Mouse (Mus musculus): ENCODE data around the gene Rasgrp2.

Rasgrp2 gene

DNA sequence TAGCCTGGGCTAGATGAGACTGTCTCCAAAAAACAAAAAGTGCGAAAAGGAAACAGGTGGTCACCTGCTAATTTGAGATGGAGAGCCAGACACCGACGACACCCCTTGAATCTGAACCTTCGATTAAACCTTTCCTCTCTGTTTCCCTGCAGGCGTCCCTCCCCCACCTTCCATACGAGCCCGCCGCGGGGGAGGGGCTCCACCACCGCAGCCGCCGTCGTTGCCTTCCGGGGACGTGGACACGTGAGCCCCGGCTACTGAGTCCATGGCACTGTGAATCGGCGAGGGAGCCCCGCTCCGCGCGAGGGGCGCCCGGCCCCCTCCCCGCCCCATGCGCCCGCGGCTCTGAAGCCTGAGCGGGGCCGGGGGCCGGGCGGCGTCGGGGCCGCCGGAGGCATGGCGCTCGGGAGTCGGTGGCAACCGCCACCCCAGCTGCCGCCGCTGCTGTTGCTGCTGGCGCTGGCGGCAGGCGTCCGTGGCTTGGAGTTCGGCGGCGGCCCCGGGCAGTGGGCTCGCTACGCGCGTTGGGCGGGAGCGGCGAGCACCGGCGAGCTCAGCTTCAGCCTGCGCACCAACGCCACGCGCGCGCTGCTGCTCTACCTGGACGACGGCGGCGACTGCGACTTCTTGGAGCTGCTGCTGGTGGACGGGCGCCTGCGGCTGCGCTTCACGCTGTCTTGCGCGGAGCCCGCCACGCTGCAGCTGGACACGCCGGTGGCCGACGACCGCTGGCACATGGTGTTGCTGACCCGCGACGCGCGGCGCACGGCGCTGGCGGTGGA lies 28.7 kb downstream of the Rasgrp2 start:
- peak; percentile 40 for DNase-seq (ENCODE audit: low spot score)

DNA sequence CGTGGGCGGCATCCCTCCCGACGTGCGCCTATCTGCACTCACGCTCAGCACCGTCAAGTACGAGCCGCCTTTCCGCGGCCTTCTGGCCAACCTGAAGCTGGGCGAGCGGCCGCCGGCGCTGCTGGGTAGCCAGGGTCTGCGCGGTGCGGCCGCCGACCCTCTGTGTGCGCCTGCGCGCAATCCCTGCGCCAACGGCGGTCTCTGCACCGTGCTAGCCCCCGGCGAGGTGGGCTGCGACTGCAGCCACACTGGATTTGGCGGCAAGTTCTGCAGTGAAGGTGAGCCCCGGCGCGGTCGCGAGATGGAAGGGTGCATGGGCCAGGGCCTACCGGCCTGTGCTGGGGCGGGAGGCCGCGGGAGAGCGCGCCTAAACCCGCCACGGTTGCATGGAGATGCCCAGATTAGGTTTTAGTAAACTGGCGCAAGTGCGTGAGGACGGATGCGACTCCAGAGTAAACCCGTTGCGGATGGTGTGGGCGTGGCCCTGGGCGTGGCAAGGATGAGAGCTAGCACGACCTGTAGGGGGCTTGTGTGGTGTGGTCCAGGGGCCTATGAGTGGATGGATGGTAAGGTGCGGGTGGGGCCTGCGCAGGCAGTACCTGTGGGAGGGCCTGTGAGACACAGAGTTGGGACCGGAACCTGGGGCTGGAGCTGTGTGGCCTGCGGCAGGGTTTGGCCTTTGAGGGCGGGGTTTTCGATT lies 29.5 kb downstream of the Rasgrp2 start:
- DNase-seq (ENCODE audit: low spot score), result no peak

DNA sequence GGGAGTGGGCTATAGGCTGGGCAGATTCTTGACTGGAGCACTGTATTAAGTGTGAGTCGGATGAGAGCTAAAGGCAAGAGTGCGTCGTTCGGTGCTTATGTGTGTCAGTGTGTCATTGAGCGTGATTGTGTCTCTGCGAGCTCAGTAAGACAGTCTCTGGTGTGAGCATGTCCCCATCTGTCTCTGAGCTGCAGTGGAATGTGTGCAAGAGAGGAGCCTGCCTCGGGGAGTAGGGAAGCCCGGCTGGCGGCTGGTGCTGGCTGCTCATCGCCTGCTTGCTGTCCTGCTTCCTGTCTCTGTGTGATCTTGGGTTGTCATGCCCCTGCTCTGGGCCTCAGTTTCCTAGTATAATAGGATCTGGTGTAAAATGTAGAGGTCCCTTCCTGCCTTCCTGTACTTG lies 43.9 kb downstream of the Rasgrp2 start:
- DNase-seq (ENCODE audit: low spot score), result no peak

DNA sequence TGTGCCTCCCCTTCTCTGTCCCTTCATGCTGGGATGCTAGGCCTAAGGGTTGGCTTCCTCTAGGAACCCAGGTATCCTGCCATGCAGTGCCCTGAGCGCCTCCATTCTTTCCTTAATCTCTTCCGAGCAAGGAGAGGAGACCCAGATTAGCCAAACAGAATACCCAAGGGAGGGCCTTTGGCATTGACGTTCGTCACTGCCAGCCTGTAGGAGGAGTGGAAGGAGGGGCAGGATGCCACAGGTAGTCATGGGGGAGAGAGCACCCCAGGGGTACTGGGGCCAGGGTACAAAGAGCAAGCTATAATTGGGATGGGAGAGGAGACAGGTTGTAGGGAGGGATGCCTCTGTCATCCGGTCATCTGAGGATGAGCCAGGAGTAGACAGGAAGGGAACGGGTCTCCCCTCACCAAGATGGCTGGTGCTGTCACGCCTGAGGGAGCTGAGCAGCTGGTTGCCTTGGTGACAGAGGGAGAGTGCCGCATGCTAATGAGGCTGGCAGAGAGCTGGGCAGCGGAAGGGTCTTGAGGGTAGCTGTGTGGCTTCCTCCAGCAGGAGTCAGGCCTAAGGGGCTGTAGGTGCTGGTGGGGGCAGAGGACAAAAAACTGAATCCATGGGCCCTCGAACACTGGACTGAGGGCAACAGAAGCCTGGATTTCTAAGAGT lies 46.8 kb downstream of the Rasgrp2 start:
- DNase-seq (ENCODE audit: low spot score), result no peak

DNA sequence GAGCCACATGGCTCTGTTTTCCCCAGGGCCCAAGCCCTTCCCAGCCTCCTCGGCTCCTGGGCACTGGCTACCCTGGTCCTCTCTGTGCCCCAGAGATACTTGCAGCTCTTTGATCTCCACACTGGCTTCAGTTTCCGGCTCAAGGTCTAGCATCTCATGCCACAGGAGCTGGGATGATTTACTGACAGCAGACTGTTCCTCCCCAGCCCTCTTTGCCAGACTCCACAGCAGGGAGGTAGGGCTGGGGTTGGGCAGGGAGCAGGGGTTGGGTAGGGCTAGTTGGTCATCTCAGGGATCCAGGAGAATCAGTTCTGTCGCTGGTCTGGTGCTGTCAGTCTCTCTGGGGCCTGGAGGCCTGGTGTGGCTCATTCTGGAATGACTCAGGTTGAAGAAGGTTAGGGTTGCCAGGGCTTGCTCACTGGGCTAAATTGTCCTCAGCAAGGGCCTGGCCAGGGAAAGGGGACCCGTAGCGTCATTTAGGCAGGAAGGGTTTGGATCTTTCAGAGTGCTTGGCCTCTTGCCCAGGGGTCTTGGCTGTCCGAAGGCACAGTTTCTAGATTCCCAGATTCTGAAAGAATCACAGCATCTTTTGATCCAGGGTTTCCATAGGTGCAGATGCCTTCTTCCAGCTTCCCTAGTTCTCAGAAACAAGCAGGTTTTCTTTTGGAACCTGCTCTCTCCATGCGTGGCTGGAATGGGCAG lies 47.7 kb downstream of the Rasgrp2 start:
- no peak for DNase-seq (ENCODE audit: low spot score)

DNA sequence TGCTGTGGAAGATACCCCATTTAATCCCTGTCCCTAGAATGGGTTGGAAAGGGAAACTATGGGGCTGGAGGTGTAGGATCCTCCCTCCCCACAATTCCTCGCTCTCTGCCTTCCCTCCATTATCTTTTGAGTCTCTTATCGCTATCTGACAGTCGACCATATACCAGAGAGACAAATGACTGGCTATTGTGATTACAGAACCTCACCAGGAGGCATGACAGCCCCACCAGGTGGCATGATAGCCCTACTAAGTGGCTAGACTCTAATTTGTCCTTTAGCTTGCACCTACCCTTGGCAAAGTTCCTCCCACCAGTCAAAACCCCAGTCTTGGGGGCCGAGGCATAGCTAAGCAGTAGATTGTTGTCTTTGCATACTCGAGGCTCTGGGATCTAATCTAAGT lies 49.6 kb downstream of the Rasgrp2 start:
- DNase-seq (ENCODE audit: low spot score), result no peak

DNA sequence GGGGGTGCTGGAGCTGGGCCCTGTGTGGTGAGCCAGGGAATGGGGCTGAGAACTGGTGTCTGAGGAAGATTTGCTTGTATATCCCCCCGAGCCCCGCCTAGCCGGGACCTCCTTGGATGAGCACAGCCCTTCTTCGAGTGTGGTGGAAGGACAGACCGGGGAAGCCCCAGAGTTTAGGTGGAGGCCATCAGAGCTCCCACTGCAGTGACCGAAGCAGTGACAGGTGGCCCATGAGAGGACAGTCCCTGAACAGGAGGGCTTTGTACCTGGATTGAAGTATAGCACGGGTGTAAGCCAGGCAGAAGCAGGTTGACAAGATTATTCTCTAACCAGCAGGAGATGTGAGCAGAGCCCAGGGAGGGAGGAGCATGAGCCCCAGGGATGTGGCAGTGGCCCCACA lies 50.7 kb downstream of the Rasgrp2 start:
- DNase-seq (ENCODE audit: low spot score), result no peak

DNA sequence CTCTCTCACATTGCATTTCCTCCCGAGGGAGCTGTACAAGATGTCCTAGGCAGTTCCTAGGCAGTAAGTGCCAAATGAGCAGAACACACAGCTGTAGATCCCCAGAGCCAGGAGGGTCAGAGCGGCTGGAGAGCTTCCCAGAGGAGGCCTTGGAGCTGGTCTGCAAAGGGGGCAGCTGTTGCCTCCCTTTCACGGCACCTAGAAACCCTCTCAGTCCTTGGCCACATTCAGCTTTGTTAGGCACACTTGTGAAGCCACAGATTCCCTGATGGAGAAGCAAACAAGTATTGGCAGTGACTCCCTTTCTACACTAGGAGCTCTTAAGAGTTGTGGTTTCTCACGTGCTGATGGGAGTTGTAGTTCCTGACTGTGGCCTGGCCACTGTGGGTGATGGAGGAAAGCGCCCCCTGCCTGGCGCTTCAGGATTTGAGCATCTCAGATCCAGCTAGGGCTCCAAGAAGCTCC lies 52.9 kb downstream of the Rasgrp2 start:
- peak; percentile 59 for DNase-seq (ENCODE audit: low spot score)

DNA sequence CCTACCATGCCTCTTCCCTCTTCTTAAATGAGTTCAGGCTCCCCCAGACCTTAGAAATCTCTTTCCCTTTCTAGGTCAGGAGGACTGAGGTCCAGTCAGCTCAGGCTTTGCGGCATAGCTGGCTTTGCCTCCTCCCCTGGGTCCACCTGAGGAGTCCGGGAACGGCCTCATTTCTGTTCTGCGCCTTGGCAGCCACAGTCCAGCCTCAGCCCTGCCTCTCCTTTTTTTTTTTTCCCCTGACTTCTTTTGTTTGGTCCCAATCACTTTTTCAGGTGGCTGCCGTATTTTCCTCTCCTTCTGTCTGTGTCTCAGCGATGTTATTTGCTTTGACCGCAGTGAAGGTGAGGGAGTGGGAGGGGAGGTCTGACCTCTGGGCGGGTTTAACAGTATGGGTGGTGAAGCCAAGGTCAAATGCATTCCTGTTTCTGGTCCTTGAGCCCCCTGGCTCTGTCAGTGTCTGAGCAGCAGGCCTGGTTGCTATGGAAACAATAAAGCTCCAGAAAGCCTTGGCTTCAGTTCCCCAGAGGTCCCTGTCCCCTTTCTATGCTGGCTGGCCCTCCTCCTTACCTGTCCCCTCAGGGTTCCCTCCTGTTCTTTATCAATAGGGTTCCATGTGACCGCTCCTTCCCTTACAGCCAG lies 53.7 kb downstream of the Rasgrp2 start:
- no peak for DNase-seq (ENCODE audit: low spot score)

DNA sequence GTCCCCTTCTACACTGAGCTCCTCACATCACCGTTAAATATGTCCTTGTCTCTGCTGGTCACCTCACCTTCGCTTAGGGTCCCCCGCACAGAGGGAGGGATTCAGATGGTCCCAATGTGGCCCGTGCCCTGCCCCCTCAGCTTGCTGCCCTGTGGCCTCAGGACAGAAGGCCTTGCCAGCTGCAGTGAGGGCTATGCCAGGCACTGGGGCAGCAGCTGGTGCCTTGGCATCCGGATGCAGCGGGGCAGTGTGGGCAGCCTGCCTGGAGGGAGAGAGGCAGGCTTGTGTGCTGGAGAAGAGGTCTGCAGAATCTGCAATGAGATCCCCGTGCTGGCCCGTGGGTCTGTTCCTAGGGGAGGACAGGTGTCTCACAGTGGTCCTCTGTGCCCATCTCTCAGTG lies 54.2 kb downstream of the Rasgrp2 start:
- no peak for DNase-seq (ENCODE audit: low spot score)

DNA sequence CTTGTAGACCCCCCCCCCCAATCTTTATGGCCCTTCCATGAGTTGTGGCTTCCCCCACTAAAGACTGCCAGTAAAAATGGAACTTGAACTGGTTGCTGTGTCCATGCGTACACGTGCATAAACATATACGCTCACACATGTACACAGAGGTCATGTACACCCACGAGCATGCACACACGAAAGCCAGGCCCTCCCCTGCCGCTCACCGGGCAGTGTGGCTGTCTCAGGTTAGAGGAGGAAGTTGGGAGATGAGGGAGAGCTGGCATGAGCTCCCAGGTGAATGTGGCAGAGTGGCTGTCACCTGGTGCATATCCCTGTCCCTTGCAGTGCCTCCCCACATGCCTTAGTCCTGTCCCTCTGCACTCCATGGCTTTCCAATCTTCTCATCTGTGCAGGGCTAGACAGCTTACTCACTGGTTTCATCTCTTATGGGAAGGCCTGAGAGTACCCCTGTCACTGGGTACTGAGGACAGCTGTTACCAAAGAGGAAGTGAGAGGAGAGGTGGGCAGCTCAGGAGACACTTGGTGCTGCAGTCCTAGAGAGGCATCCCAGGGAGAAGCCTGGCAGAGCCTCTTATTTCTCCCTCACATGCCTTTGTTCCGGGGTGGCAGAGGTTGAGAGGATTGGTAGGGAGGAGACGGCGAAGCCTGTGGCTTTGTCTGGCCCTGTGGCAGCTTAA lies 55.0 kb downstream of the Rasgrp2 start:
- DNase-seq (ENCODE audit: low spot score), result no peak

DNA sequence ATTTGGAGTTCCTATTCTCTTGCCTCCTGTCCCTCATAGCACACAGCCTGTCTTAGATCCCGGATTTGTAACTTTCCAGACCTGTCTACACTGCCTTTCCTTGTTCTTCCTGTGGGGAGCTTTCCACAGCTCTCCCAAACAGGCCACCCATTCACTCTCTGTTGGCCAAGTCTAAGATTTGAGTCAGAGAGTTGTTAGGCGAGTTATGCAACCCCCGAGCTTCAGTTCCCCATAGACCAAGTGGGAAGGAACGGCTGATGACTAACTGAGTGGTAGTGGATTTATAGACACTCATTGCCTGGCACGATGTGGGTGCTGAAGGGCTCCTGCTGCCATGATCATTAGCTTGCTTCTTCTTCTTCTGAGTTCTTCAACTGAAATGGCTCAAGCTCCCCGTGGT lies 60.4 kb downstream of the Rasgrp2 start:
- DNase-seq (ENCODE audit: low spot score), result no peak

DNA sequence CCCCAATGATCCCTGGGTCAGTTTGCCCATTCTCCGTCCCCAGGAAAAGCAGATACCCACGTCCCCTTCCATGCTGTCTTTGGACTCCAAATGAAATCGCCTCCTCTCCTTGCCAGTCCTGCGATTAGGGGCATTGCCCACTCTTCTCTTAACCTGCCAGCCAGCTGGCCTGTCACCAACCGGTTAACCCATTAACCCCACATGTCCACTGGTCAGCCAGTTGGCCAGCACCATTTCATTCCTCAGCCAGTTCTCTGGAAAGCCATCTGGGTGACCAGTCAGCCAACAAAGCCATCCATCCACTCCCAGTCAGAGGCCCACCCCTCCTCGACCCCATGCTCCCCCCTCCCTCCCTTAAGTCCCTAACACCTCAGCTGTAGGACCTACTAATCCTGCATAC lies 63.7 kb downstream of the Rasgrp2 start:
- DNase-seq (ENCODE audit: low spot score), result no peak

DNA sequence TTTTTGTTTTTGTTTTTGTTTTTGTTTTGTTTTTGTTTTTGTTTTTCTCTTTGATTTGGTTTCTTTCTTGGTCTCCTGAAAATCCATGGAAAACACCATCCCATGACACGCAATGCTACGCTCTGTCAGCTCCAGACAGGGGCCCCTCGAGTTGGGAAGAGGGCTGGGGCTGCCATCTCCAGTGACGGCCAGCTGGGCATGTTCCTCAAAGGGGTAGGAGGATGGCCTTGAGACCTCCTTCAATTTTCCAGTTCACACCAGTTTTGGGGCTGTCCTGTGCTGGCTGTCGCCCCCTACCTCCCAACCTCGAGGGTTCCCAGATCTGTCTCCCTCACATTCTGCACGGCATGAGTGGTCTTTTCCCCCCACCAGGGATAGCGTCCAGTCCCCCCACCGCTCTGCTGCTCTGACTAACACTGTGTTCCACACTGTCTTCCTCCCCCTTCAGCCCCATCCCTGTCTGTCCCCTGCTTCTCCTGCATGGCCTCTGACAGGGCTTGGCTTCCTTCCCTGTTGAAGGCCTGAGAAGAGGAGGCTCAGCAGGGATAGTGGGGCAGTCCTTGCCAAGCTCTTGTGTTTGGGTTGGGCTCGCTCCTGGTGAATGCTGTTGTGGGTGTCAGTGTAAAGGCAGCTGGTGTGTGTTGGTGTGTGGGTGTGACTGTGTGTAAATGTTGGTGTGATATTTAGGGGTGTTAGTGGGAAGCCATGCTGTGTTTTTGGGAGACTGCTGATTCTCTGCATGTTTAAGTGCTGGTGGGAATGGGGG lies 65.3 kb downstream of the Rasgrp2 start:
- DNase-seq (ENCODE audit: low spot score), result no peak
